Mouse (Mus musculus) lung, adult 2 months (tissue): ENCODE data around the gene Emc10.

Source experiments
- CTCF ChIP-seq: fragments of 200-500 bp; IDR thresholded peaks from 2 replicates; pipeline ENCODE4 v1.5.1; 2011; ENCODE audit warnings: mild to moderate bottlenecking, low read length, control low read depth; ENCODE audit not compliant: insufficient read depth
- POLR2A ChIP-seq: fragments of 200-500 bp; IDR thresholded peaks from 2 replicates; pipeline ENCODE4 v1.6.1; 2011; ENCODE audit warnings: low read depth, mild to moderate bottlenecking, control low read depth, low read length, borderline replicate concordance; ENCODE audit errors: extremely low read depth

- TF ChIP-seq CTCF (0 out of 2 replicates have a peak, but pooled peaks have one; percentile 28), POLR2A (no peak)
Observed at GRCm38 (mm10) chr7:44519240-44519913, 23.0 kb upstream of the Emc10 start.
